Mouse (Mus musculus): ENCODE data around the gene Tctex1d4.

- no peak for TF ChIP-seq CTCF (IDR thresholded peaks at IDR 0.05; ENCODE audit: low read depth)
- TF ChIP-seq EP300 (IDR thresholded peaks at IDR 0.05; ENCODE audit: low read depth): no peak
These were observed 38.5 kb upstream of the Tctex1d4 start for GRCm38 (mm10) chr4:117087948-117088640.

All from heart, postnatal 0 days (tissue).